Mouse (Mus musculus): ENCODE data around the gene Hoxa7.

- TF ChIP-seq EP300 (optimal IDR thresholded peaks at IDR 0.05) = no peak
- TF ChIP-seq CTCF (IDR thresholded peaks at IDR 0.05; ENCODE audit: low read depth) = no peak
These were observed 6.0 kb upstream of the Hoxa7 start for GRCm38 (mm10) chr6:52227470-52228222.
